Mouse (Mus musculus) neural tube, embryonic 15.5 days (tissue): ENCODE results near the gene Catip. TPM values are rescaled to one million over a fixed set of nuclear protein-coding genes. Genes with fewer than 3 reads are reported as not detected.

Experiments
- ATAC-seq: fragments of 200-750 bp; cut with Nextera tagmentation; 2 replicates; pipeline ENCODE4 v1.8.0; 2017; ENCODE audit warnings: mild to moderate bottlenecking, moderate TSS enrichment, moderate library complexity; ENCODE audit not compliant: low FRiP score
- H3K27ac ChIP-seq: fragments of 300-500 bp; sonication (generic); replicated peaks from 2 replicates; pipeline ENCODE4 v1.5.1; 2015; ENCODE audit warnings: mild to moderate bottlenecking, inconsistent platforms
- H3K27me3 ChIP-seq: fragments of 300-500 bp; sonication (generic); replicated peaks from 2 replicates; pipeline ENCODE4 v1.6.1; 2015; ENCODE audit warnings: inconsistent platforms
- H3K36me3 ChIP-seq: fragments of 300-500 bp; sonication (generic); 2 replicates; pipeline ENCODE4 v1.6.1; 2015; ENCODE audit warnings: inconsistent platforms
- H3K4me1 ChIP-seq: fragments of 300-500 bp; sonication (generic); 2 replicates; pipeline ENCODE4 v1.6.1; 2015; ENCODE audit warnings: inconsistent platforms
- H3K4me2 ChIP-seq: fragments of 300-500 bp; sonication (generic); 2 replicates; pipeline ENCODE4 v1.6.1; 2015; ENCODE audit warnings: inconsistent platforms, mild to moderate bottlenecking, moderate library complexity
- H3K4me3 ChIP-seq: fragments of 300-500 bp; sonication (generic); replicated peaks from 2 replicates; pipeline ENCODE4 v1.5.1; 2015; ENCODE audit warnings: mild to moderate bottlenecking, inconsistent platforms
- H3K9ac ChIP-seq: fragments of 300-500 bp; sonication (generic); replicated peaks from 2 replicates; pipeline ENCODE4 v1.6.1; 2015; ENCODE audit warnings: mild to moderate bottlenecking, inconsistent platforms
- H3K9me3 ChIP-seq: fragments of 300-500 bp; sonication (generic); replicated peaks from 2 replicates; pipeline ENCODE4 v1.6.1; 2016; ENCODE audit warnings: inconsistent platforms
- WGBS: fragments of 180-500 bp; shearing (Covaris S2); methylation state at CpG from one replicate; pipeline ENCODE4 v1.1.7; 2015; ENCODE audit warnings: mixed read lengths; 5-methylcytosine and 5-hydroxymethylcytosine counted together
- polyA plus RNA-seq: library from polyadenylated mRNA; unstranded; fragments of >200 nt; fragmentation: Nextera tagmentation; extraction: Ambion mirVana; gene quantifications from 2 replicates; pipeline ENCODE4 v1.2.1, GENCODE M21; 2015

Catip gene
- polyA plus RNA-seq, 1 experiment from 2014 or later, result 1.1 TPM

DNA sequence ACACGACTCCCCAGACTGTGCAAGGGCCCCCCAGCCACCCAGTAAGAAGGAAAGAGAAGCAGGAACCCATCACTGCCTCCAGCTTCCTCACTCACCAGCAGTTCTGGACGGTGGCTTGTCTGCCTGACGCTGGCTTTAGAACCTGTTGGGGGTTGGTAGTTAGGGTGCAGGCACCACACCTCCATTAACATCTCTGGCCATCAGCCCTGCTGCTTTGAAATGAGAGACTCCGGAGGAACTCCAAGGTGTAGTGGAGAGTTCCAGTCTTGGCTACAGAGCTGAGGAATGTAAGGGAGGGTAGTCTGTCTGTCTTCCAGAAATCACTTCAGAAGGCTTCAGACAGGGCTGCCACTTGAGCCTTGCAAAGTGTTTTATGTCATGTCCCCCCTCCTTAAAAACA is 8.1 kb downstream of the Catip start:
- Histone ChIP-seq H3K27ac (no peak overlapping the region), H3K4me1 (peaks cover 9% of the 10 kb centered on the region), H3K4me2 (no peak overlapping the region), H3K27me3 (no peaks in the 10 kb centered on the region), H3K9me3 (no peaks in the 10 kb centered on the region), H3K4me3 (no peak overlapping the region), H3K9ac (no peak overlapping the region), H3K36me3 (no peaks in the 10 kb centered on the region)
- 58% methylated on average over 4 of the region's 4 CpGs for WGBS
- ATAC-seq, result no peak

DNA sequence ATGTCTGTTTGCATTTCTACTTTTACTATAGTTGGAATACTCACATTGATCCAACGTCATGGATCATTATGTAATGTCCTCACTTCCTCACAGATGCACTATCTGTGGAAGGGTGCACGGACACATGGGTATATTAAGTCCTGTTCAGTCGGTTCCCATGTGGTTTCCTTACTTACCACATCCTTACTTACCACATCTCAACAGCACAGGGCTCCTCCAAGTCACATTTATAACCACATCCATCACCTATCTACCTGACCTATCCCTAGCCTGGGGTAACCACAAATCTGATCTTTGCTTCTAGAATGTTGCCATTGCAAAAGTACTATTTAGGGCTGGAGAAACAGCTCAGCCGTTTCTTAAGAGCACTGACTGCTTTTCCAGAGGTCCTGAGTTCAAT is 11.5 kb downstream of the Catip start:
- H3K4me3 ChIP-seq, result no peak overlapping the region
- WGBS, result 80% methylated on average over 4 of the region's 4 CpGs
- no peak overlapping the region for H3K9ac ChIP-seq
- H3K36me3 ChIP-seq, result no peaks in the 10 kb centered on the region
- no peaks in the 10 kb centered on the region for H3K9me3 ChIP-seq
- H3K27me3 ChIP-seq, result no peaks in the 10 kb centered on the region
- no peak overlapping the region for H3K4me2 ChIP-seq
- ATAC-seq, result no peak
- H3K4me1 ChIP-seq, result peaks cover 1% of the 10 kb centered on the region
- no peak overlapping the region for H3K27ac ChIP-seq

DNA sequence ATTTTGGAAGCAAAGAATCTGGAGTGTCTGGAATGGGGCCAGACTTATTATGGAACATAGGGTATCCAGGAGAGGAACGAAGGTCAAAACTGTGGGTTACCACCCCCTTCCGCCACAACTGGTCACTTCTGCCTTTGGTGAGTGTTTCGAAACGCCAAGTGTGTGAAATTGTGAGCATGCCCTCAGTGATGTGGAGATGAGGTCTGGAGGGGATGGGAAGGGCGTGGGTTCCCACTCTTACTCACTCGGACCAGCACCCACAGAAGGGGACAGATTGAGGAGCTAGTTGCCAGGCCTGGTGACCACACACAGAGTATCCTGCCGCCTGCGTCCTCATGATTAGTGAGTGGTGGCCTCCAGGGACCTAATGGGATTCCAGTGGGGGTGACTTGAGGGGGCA is 13.1 kb downstream of the Catip start, which contains the start of gene Slc11a1:
Gene Slc11a1, plus strand, starts transcription at position 216 of the 400 bp plus-strand sequence.
- H3K9ac ChIP-seq, result no peak within 1 kb of the TSS
- H3K36me3 ChIP-seq, result no peaks in the 10 kb centered on the region
- ATAC-seq, result no peak
- H3K9me3 ChIP-seq, result no peaks in the 10 kb centered on the region
- H3K4me2 ChIP-seq, result no peak within 1 kb of the TSS
- H3K4me3 ChIP-seq, result no peak within 1 kb of the TSS
- H3K4me1 ChIP-seq, result no peaks in the 10 kb centered on the region
- H3K27me3 ChIP-seq, result no peaks in the 10 kb centered on the region
- WGBS, result 67% methylated on average over 8 of the region's 8 CpGs
- H3K27ac ChIP-seq, result no peak within 1 kb of the TSS

DNA sequence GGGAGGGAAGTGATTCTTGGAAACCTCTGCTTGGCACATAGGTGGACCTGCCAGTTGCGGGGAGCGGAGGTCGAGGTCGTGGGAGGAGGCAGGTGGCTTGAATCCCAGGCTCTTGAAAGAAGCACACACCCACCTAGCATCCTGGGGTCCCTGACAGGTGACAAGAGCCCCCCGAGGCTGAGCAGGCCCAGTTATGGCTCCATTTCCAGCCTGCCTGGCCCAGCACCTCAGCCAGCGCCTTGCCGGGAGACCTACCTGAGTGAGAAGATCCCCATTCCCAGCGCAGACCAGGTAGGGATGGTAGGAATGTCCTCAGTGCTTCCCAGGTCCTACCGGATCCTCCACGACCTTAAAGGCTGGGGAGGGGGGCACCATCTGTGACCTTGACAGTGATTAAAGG is 13.7 kb downstream of the Catip start:
- 83% methylated on average over 10 of the region's 10 CpGs for WGBS
- no peak overlapping the region for H3K4me3 ChIP-seq
- H3K9ac ChIP-seq, result no peak overlapping the region
- H3K27me3 ChIP-seq, result no peaks in the 10 kb centered on the region
- no peak overlapping the region for H3K4me2 ChIP-seq
- H3K36me3 ChIP-seq, result no peaks in the 10 kb centered on the region
- no peaks in the 10 kb centered on the region for H3K9me3 ChIP-seq
- no peaks in the 10 kb centered on the region for H3K4me1 ChIP-seq
- H3K27ac ChIP-seq, result no peak overlapping the region
- ATAC-seq, result no peak

DNA sequence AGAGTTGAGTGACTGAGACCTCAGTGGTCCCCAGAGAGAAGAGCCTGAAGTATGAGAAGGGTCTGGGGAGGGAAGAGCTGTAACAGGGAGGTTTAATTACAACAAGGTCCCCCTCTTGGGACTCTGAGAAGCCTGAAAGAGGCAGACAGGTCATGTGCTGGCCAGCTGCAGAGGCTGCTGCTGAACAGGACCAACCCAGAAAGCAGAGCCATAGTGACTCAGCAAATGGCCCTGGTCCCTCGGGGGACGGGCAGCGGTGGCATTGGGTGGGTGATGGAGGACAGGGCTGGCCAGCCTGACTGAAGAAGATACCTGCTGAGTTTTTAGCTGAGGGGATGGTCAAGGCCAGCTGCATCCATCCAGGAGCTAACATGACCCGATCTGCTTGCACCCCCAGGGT is 14.5 kb downstream of the Catip start:
- Histone ChIP-seq H3K4me2 (no peak overlapping the region), H3K36me3 (no peaks in the 10 kb centered on the region), H3K27me3 (no peaks in the 10 kb centered on the region), H3K27ac (no peak overlapping the region), H3K9me3 (no peaks in the 10 kb centered on the region), H3K4me3 (no peak overlapping the region), H3K9ac (no peak overlapping the region), H3K4me1 (no peaks in the 10 kb centered on the region)
- ATAC-seq, result no peak
- 83% methylated on average over 4 of the region's 4 CpGs for WGBS

DNA sequence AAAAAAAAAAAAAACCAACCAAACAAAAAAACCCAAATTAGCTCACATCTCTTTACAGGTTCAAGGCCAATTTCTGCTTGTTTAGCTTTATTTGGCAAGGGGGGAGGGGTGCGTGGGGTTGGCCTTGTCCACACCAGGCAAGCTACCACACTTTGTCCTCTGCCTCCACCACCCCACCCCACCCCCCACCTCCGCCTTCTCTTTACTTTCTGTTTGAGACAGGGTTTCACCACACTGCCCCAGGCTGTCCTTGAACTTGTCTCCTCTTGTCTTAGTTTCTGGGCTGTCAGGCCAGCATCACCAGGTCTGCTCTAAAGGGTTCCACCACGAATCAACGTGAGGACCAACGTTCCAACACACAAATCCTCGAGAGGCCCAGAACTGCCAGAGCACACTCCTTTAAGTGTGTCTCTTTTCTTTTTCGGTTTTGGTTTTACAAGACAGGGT is 17.2 kb downstream of the Catip start:
- 84% methylated on average over 7 of the region's 7 CpGs for WGBS

DNA sequence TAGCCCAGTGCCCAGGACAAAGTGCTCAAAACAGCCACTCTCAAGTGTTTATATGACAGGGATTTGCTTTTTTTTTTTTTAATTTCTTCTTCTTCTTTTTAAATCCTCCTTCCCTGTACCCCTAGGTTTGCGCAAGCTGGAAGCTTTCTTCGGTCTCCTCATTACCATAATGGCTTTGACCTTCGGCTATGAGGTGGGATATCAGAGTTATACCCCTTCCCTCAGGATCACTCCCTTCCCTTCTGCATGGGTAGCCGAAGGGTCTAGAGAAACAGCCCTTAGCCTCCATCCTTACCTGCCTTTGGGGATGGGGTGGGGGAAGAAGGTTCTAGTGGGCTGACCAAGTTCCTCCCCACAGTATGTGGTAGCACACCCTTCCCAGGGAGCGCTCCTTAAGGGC is 18.6 kb downstream of the Catip start:
- H3K4me1 ChIP-seq, result no peaks in the 10 kb centered on the region
- no peak overlapping the region for H3K27ac ChIP-seq
- no peaks in the 10 kb centered on the region for H3K9me3 ChIP-seq
- no peak overlapping the region for H3K9ac ChIP-seq
- no peak for ATAC-seq
- 86% methylated on average over 5 of the region's 5 CpGs for WGBS
- H3K4me2 ChIP-seq, result no peak overlapping the region
- no peaks in the 10 kb centered on the region for H3K27me3 ChIP-seq
- H3K4me3 ChIP-seq, result no peak overlapping the region
- no peaks in the 10 kb centered on the region for H3K36me3 ChIP-seq

More for the DNA sequence above, 17.2 kb downstream of the Catip start:
- Histone ChIP-seq H3K27ac (no peak overlapping the region), H3K4me3 (no peak overlapping the region), H3K4me2 (no peak overlapping the region), H3K9ac (no peak overlapping the region), H3K27me3 (no peaks in the 10 kb centered on the region), H3K36me3 (no peaks in the 10 kb centered on the region), H3K9me3 (no peaks in the 10 kb centered on the region), H3K4me1 (no peaks in the 10 kb centered on the region)
- ATAC-seq, result no peak

DNA sequence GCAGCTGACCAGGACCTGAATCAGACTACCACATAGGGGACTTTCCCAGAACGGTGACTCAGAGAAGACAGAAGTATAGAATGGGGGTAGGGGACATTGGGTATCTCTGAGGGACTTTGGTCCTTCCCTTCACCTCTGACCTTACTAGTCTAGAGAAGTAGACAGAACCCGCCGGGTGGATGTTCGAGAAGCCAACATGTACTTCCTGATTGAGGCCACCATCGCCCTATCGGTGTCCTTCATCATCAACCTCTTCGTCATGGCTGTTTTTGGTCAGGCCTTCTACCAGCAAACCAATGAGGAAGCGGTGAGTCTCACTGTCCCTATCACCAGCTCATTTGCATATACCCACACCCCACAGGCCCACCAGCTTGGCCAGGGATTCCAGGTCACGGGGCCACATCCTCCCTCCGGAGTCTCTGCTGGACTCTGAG is 19.7 kb downstream of the Catip start:
- H3K27ac ChIP-seq, result no peak overlapping the region
- H3K4me2 ChIP-seq, result no peak overlapping the region
- H3K4me3 ChIP-seq, result no peak overlapping the region
- no peak for ATAC-seq
- WGBS, result 90% methylated on average over 10 of the region's 10 CpGs
- H3K9ac ChIP-seq, result no peak overlapping the region
- H3K36me3 ChIP-seq, result no peaks in the 10 kb centered on the region
- H3K27me3 ChIP-seq, result no peaks in the 10 kb centered on the region
- H3K4me1 ChIP-seq, result peaks cover 3% of the 10 kb centered on the region; the same call in 1 of the 2 replicates
- H3K9me3 ChIP-seq, result no peaks in the 10 kb centered on the region

DNA sequence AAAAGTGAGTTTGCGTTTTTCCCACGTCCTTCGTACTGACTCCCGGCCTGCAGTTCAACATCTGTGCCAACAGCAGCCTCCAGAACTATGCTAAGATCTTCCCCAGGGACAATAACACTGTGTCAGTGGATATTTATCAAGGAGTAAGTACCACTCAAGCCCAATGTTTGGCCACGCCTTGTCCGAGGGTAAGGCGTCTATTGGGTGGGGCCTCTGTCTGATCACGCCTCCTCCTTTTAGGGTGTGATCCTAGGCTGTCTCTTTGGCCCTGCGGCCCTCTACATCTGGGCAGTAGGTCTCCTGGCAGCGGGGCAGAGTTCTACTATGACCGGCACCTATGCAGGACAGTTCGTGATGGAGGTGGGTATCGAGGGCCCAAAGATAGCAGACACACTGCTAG is 21.5 kb downstream of the Catip start:
- Histone ChIP-seq H3K36me3 (no peaks in the 10 kb centered on the region), H3K9ac (no peak overlapping the region), H3K27me3 (no peaks in the 10 kb centered on the region), H3K4me1 (peaks cover 10% of the 10 kb centered on the region), H3K27ac (no peak overlapping the region), H3K4me3 (no peak overlapping the region), H3K4me2 (no peak overlapping the region), H3K9me3 (no peaks in the 10 kb centered on the region)
- WGBS, result 88% methylated on average over 13 of the region's 13 CpGs
- ATAC-seq, result no peak

DNA sequence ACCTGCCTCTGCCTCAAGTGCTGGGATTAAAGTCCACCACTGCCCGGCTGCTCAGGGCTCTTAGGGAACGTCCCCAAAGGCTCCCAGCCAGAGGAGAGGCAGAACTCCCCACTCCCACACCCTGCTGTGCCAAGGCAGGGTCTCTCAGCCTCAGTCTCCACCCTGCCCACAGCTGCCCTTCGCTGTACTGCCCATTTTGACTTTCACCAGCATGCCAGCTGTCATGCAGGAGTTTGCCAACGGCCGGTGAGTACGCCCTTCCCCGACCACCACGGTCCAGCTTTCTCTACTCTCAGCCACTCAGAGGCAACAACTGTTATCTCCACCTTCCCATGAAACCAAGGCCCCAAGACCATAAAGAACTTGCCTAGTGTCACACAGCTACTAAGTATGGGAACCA is 22.6 kb downstream of the Catip start:
- WGBS, result 86% methylated on average over 8 of the region's 8 CpGs
- Histone ChIP-seq H3K4me3 (no peak overlapping the region), H3K27ac (no peak overlapping the region), H3K4me1 (peaks cover 10% of the 10 kb centered on the region), H3K4me2 (no peak overlapping the region), H3K9me3 (no peaks in the 10 kb centered on the region), H3K27me3 (no peaks in the 10 kb centered on the region; the same call in 1 of the 2 replicates), H3K9ac (no peak overlapping the region), H3K36me3 (no peaks in the 10 kb centered on the region)
- ATAC-seq, result no peak

DNA sequence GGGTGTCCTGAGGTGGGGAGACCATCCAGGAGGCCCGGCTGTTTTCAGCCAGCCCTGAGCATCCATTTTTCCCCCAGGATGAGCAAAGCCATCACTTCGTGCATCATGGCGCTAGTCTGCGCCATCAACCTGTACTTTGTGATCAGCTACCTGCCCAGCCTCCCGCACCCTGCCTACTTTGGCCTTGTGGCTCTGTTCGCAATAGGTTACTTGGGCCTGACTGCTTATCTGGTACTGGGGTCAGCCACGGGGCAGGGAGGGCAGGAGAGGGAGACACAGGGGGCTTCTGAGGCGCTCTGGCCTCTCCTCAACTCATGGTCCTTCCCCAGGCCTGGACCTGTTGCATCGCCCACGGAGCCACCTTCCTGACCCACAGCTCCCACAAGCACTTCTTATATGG is 23.2 kb downstream of the Catip start:
- 95% methylated on average over 10 of the region's 10 CpGs for WGBS
- Histone ChIP-seq H3K9me3 (no peaks in the 10 kb centered on the region), H3K36me3 (no peaks in the 10 kb centered on the region), H3K27me3 (peaks cover 3% of the 10 kb centered on the region), H3K4me1 (peaks cover 15% of the 10 kb centered on the region), H3K4me2 (no peak overlapping the region), H3K9ac (no peak overlapping the region), H3K4me3 (no peak overlapping the region), H3K27ac (no peak overlapping the region)
- no peak for ATAC-seq

DNA sequence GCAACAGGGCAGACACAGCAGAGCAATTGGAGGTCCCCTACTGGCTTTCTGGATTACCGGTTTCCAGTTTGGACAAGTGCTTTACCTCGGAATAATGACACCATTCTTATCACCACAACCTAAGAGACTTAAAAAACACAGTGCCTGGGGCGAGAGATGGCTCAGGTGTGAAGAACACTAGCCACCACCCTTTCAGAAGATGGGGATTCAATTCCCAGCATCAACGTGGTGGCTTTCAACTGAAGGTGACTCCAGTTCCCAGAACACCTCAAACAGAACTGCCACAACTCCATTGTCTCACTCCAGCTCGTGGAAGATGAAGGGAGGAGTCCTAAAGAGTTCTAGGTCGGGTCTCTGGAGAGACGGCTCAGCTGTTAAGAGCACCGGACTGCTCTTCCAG is 23.6 kb downstream of the Catip start:
- Histone ChIP-seq H3K36me3 (no peaks in the 10 kb centered on the region), H3K9me3 (no peaks in the 10 kb centered on the region), H3K4me1 (peaks cover 19% of the 10 kb centered on the region), H3K27me3 (peaks cover 5% of the 10 kb centered on the region), H3K27ac (no peak overlapping the region), H3K4me3 (no peak overlapping the region), H3K9ac (no peak overlapping the region), H3K4me2 (no peak overlapping the region)
- WGBS, result 86% methylated on average over 8 of the region's 8 CpGs
- ATAC-seq, result no peak

DNA sequence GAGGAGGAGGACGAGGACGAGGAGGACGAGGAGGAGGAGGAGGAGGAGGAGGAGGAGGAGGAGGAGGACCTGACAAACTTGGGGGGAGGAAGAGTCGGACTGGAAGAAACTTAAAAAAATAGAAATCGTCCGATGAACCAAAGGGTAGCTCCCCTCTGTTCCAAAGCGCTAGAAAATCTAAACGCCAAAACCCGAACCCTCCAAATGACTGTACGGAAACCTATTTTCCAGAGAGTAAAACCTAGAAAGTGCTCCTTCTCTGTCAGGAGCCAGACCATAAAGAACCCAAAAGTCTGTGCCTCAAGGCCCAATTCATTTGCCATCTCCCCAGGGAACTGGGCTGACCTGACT is 24.4 kb downstream of the Catip start:
- Histone ChIP-seq H3K9me3 (no peaks in the 10 kb centered on the region), H3K9ac (peak overlapping the region; percentile 65), H3K27me3 (peaks cover 9% of the 10 kb centered on the region), H3K4me3 (peak overlapping the region; percentile 60), H3K36me3 (no peaks in the 10 kb centered on the region), H3K4me1 (peaks cover 27% of the 10 kb centered on the region), H3K4me2 (peak overlapping the region; percentile 83), H3K27ac (peak overlapping the region; percentile 93)
- 52% methylated on average over 8 of the region's 10 CpGs for WGBS
- 0 out of 2 replicates have a peak, but pooled peaks have one; percentile 0 for ATAC-seq
